Mouse (Mus musculus) ovary, postnatal 36 days (tissue): ENCODE results near the gene Tpmt.

Experiments
- DNase-seq: peaks from one replicate; pipeline ENCODE4 v3.0.0; 2022; ENCODE audit warnings: low spot score, mixed read lengths

Gene Tpmt

GRCm38 (mm10) chr13:46975930-46976329 is 68.6 kb downstream of the Tpmt start:
- DNase-seq, result no peak

GRCm38 (mm10) chr13:46975031-46975551 is 69.4 kb downstream of the Tpmt start:
- DNase-seq, result no peak
